Mouse (Mus musculus) activated CD4-positive, CD25-positive, alpha-beta regulatory T cell (primary cell): ENCODE measurements around the gene Psma7. TPM values are rescaled to one million over a fixed set of nuclear protein-coding genes. Genes with fewer than 3 reads are reported as not detected.

ENCODE experiments used
- polyA plus RNA-seq, 2 experiments: library from polyadenylated mRNA; unstranded; fragments of 100-300 nt; shearing (Covaris generic); gene quantifications; one replicate each; pipeline ENCODE4 v1.2.1; 2017

Gene Psma7
- 100 to 1,000 TPM; 464 to 547 TPM for polyA plus RNA-seq

DNA sequence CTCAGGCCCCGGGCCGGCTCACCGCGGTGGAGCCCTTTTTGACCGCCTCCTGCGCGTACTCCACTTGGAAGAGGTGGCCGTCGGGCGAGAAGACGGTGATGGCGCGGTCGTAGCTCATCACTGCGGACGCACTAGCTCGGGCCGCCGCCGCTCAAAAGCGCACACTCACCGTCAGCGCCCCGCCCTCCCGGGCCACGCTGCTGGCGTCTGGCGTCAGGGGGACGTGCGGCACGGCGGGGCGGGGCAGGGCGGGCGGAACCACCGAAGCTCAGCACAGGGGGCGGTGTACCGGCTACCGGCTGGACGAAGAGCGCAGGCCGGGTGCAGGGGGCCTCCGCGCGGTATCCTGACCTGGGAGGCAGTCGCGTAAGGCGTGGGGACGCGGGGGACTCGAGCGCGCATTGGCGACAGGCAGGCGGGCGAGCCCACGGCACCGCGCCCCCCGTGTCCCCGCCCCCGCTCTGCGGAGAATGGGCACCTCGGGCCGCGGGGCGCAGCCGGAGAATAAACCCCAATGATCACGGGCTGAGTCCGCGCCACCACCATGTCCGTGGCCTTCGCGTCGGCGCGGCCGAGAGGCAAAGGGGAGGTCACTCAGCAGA is at the start of gene Psma7, which contains the start of gene Ss18l1:
TSS of gene Psma7 (minus strand) at position 178 of the 602 bp plus-strand sequence.
TSS of gene Ss18l1 (plus strand) at position 254 of the 602 bp plus-strand sequence.

DNA sequence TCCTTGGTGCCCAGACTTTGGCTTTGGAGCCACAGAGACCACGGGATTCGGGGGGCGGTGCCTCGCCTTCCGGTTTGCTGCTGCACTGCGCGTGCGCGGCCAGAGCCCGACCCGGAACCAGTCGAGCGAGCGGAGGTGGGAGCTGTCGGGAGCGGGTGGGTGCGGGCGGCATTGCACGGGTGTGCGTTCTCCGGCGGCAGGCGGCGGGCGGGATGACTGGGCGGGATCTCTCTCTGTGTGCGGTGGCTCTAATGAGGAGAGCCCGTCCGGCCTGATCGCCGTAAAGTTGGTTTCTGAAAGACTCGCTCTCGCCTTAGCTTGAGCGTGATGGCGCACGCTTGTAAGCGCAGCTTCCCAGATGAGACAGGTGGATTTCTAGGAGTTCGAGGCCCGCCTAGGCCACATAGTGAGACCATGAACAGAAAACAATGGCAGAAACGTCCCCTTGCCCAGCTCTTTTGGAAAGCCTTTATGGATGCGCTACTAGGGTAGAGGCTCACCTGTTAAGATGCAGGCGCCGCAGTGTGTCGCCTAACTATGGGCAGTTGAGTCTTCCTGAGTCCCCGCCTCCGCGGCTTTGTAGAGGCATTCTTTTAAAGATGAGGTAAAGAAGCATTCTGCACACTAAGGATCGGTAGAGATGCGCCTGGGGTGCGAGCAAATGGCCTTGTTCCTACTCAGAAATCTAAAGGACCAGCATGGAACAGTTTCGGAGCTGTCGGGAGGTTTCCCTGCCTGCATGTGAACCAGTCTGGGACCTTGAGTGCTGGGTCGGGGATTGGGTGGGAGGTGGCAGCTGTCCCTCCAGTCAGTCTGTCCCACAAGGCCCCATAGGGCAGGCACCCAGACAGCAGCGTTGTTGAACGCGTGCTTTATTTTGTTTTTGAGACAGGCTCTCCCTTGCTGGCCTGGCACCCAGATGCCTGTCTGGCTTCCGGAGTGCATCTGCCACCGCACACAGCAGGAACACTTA is 28.5 kb upstream of the Psma7 start, which contains the start of gene Mtg2:
TSS of gene Mtg2 (plus strand) at position 108 of the 973 bp plus-strand sequence.

DNA sequence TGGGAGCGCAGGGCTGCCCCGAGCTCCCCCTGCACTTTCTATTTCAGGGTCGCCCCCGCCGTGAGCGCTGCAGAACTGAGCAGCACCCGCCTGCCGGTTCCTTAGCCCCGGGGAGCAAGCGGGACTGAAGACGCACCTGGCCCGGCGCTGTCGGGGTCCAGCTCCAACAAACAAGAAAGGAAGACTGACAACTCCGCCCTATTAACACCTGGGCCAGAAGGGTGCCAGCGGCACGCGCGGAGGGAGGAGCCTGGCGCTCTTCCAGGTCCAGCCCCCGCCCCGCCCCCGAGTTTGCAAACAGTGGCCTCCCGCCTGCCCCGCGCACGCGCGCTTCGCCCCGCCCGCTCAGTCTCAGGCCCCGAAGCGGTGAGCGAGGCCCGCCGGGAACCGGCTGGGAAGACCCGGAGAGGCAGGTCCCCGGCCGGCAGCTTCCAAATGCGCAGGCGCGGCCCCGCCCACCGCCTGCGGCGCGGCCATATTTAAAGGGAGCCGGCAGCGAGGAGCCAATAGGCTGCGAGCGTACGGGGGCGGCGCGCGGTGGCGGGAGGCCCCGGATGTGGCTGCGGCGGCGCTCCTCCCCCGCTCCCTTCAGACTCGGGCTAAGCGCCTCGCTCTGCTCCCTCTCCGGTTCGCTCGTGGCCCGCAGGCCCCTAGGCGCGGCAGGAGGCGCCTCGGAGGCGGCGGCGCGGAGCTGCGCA is 17.7 kb downstream of the Psma7 start, which contains the start of gene Lsm14b:
TSS of gene Lsm14b (plus strand) at position 587 of the 698 bp plus-strand sequence.

Other genes starting within 250 kb of the Psma7 start
- 10 to 100 TPM; 14.7 to 19.4 TPM for gene Taf4, start 65.8 kb downstream of the Psma7 start, polyA plus RNA-seq
- 10 to 100 TPM; 16.5 to 18.0 TPM for gene Lsm14b, start 17.4 kb downstream of the Psma7 start, polyA plus RNA-seq
- 1 to 10 TPM; 2.7 to 3.2 TPM for gene Ss18l1, start 76 bp upstream of the Psma7 start, polyA plus RNA-seq
- gene Mtg2, start 28.2 kb upstream of the Psma7 start, polyA plus RNA-seq: 10 to 100 TPM; 34.7 to 41.9 TPM
- gene Hrh3, start 62.1 kb upstream of the Psma7 start, polyA plus RNA-seq: not detected
- gene Osbpl2, start 76.9 kb upstream of the Psma7 start, polyA plus RNA-seq: 10 to 100 TPM; 41.8 to 45.5 TPM
- 100 to 1,000 TPM; 142 to 156 TPM for gene Adrm1, start 129.1 kb upstream of the Psma7 start, polyA plus RNA-seq
- 1 to 10 TPM in 1 of 2 experiments, under 1 TPM in 1; 0.30 to 1.3 TPM for gene Lama5, start 183.4 kb upstream of the Psma7 start, polyA plus RNA-seq
- 100 to 1,000 TPM; 501 to 767 TPM for gene Rps21, start 214.9 kb upstream of the Psma7 start, polyA plus RNA-seq
- gene Cables2, start 231.1 kb upstream of the Psma7 start, polyA plus RNA-seq: 10 to 100 TPM; 36.3 to 43.9 TPM
- under 1 TPM in 1 of 2 experiments, not detected in 1; 0.23 TPM for gene Rbbp8nl, start 247.4 kb upstream of the Psma7 start, polyA plus RNA-seq